Mouse (Mus musculus) liver, embryonic 13.5 days (tissue): ENCODE results near the gene 2610507B11Rik. TPM values are rescaled to one million over a fixed set of nuclear protein-coding genes. Genes with fewer than 3 reads are reported as not detected.
A peak's percentile ranks its signal among the peaks of the same experiment; 100 is the strongest.

Experiments used
- ATAC-seq: fragments of 200-750 bp; cut with Nextera tagmentation; 2 replicates; pipeline ENCODE4 v1.8.0; 2017; ENCODE audit warnings: low read depth, mild to moderate bottlenecking, moderate number of reproducible peaks, moderate library complexity
- DNase-seq: peaks from one replicate; pipeline ENCODE4 v3.0.0; 2022
- H3K27ac ChIP-seq: fragments of 300-500 bp; sonication (generic); 2 replicates; pipeline ENCODE4 v1.5.1; 2015; ENCODE audit warnings: moderate library complexity, mild to moderate bottlenecking, inconsistent platforms
- H3K27me3 ChIP-seq: fragments of 300-500 bp; sonication (generic); 2 replicates; pipeline ENCODE4 v1.6.1; 2015; ENCODE audit warnings: mild to moderate bottlenecking, inconsistent platforms
- H3K36me3 ChIP-seq: fragments of 300-500 bp; sonication (generic); 2 replicates; pipeline ENCODE4 v1.6.1; 2015; ENCODE audit warnings: mild to moderate bottlenecking, inconsistent platforms
- H3K4me1 ChIP-seq: fragments of 300-500 bp; sonication (generic); replicated peaks from 2 replicates; pipeline ENCODE4 v1.6.1; 2015; ENCODE audit warnings: inconsistent platforms
- H3K4me2 ChIP-seq: fragments of 300-500 bp; sonication (generic); 2 replicates; pipeline ENCODE4 v1.6.1; 2015; ENCODE audit warnings: inconsistent platforms, mild to moderate bottlenecking, moderate library complexity
- H3K4me3 ChIP-seq: fragments of 300-500 bp; sonication (generic); replicated peaks from 2 replicates; pipeline ENCODE4 v1.5.1; 2015; ENCODE audit warnings: mild to moderate bottlenecking, inconsistent platforms
- H3K9ac ChIP-seq: fragments of 300-500 bp; sonication (generic); 2 replicates; pipeline ENCODE4 v1.6.1; 2015; ENCODE audit warnings: mild to moderate bottlenecking, inconsistent platforms
- H3K9me3 ChIP-seq: fragments of 300-500 bp; sonication (generic); replicated peaks from 2 replicates; pipeline ENCODE4 v1.6.1; 2016; ENCODE audit warnings: inconsistent platforms
- WGBS: fragments of 180-500 bp; shearing (Covaris S2); methylation state at CpG from one replicate; pipeline ENCODE4 v1.1.7; 2015; ENCODE audit not compliant: insufficient replicate concordance; 5-methylcytosine and 5-hydroxymethylcytosine counted together
- polyA plus RNA-seq: library from polyadenylated mRNA; unstranded; fragments of >200 nt; fragmentation: Nextera tagmentation; extraction: Ambion mirVana; gene quantifications from 2 replicates; pipeline ENCODE4 v1.2.1, GENCODE M21; 2015

Gene 2610507B11Rik
- polyA plus RNA-seq, 1 experiment from 2014 or later: 33.6 TPM

- WGBS: 82% methylated on average over 6 of the region's 6 CpGs
- DNase-seq (no peak), ATAC-seq (no peak)
- Histone ChIP-seq H3K4me3 (no peak overlapping the region), H3K27me3 (no peaks in the 10 kb centered on the region), H3K27ac (no peak overlapping the region), H3K4me1 (no peaks in the 10 kb centered on the region), H3K9me3 (no peaks in the 10 kb centered on the region), H3K9ac (no peak overlapping the region), H3K4me2 (no peak overlapping the region), H3K36me3 (peaks cover 31% of the 10 kb centered on the region)
These were observed 33.0 kb downstream of the 2610507B11Rik start for GRCm38 (mm10) chr11:78294585-78294984.

GRCm38 (mm10) chr11:78300917-78301316 lies 39.4 kb downstream of the 2610507B11Rik start:
- WGBS: 74% methylated on average over 7 of the region's 7 CpGs
- peak overlapping the region; percentile 94 for H3K9ac ChIP-seq
- ATAC-seq (no peak), DNase-seq (no peak)
- peak overlapping the region; percentile 52 for H3K27ac ChIP-seq
- H3K4me1 ChIP-seq: peaks cover 40% of the 10 kb centered on the region
- H3K27me3 ChIP-seq: no peaks in the 10 kb centered on the region
- peaks cover 29% of the 10 kb centered on the region for H3K36me3 ChIP-seq
- H3K4me3 ChIP-seq: peak overlapping the region; percentile 95
- H3K4me2 ChIP-seq: peak overlapping the region; percentile 70
- H3K9me3 ChIP-seq: no peaks in the 10 kb centered on the region

GRCm38 (mm10) chr11:78301357-78302084 lies 40.0 kb downstream of the 2610507B11Rik start, which contains the start of gene Spag5:
Gene Spag5, plus strand, starts transcription at chr11:78301529.
- WGBS: under 1% methylated on average over 49 of the region's 49 CpGs
- H3K36me3 ChIP-seq: peaks cover 35% of the 10 kb centered on the region
- DNase-seq: peak; percentile 88
- no peaks in the 10 kb centered on the region for H3K9me3 ChIP-seq
- ATAC-seq: peak; percentile 99
- H3K27me3 ChIP-seq: no peaks in the 10 kb centered on the region
- peak within 1 kb of the TSS; percentile 70 for H3K4me2 ChIP-seq
- H3K27ac ChIP-seq: peak within 1 kb of the TSS; percentile 88
- H3K9ac ChIP-seq: peak within 1 kb of the TSS; percentile 94
- peaks cover 46% of the 10 kb centered on the region for H3K4me1 ChIP-seq
- peak within 1 kb of the TSS; percentile 95 for H3K4me3 ChIP-seq

- H3K36me3 ChIP-seq: peaks cover 71% of the 10 kb centered on the region
- peak overlapping the region; percentile 40 for H3K4me2 ChIP-seq
- ATAC-seq: no peak
- H3K27ac ChIP-seq: no peak overlapping the region
- 87% methylated on average over 4 of the region's 4 CpGs for WGBS
- no peaks in the 10 kb centered on the region for H3K27me3 ChIP-seq
- no peak for DNase-seq
- peak overlapping the region; percentile 7; the same call in 1 of the 2 replicates for H3K9ac ChIP-seq
- peaks cover 55% of the 10 kb centered on the region for H3K4me1 ChIP-seq
- H3K9me3 ChIP-seq: no peaks in the 10 kb centered on the region
- peak overlapping the region; percentile 19 for H3K4me3 ChIP-seq
These were observed 43.7 kb downstream of the 2610507B11Rik start for GRCm38 (mm10) chr11:78305272-78305671.

- DNase-seq (no peak), ATAC-seq (no peak)
- no peaks in the 10 kb centered on the region for H3K9me3 ChIP-seq
- H3K4me3 ChIP-seq: no peak overlapping the region
- no peak overlapping the region for H3K9ac ChIP-seq
- H3K4me2 ChIP-seq: no peak overlapping the region
- peaks cover 15% of the 10 kb centered on the region for H3K4me1 ChIP-seq
- peaks cover 95% of the 10 kb centered on the region for H3K36me3 ChIP-seq
- WGBS: 88% methylated on average over 8 of the region's 8 CpGs
- H3K27ac ChIP-seq: no peak overlapping the region
- H3K27me3 ChIP-seq: no peaks in the 10 kb centered on the region
These were observed 49.4 kb downstream of the 2610507B11Rik start for GRCm38 (mm10) chr11:78310861-78311511.

GRCm38 (mm10) chr11:78313662-78314061 lies 52.1 kb downstream of the 2610507B11Rik start:
- DNase-seq (no peak), ATAC-seq (no peak)
- H3K4me1 ChIP-seq: no peaks in the 10 kb centered on the region
- H3K9ac ChIP-seq: no peak overlapping the region
- no peak overlapping the region for H3K27ac ChIP-seq
- no peak overlapping the region for H3K4me2 ChIP-seq
- H3K9me3 ChIP-seq: no peaks in the 10 kb centered on the region
- no peak overlapping the region for H3K4me3 ChIP-seq
- no peaks in the 10 kb centered on the region for H3K27me3 ChIP-seq
- peaks cover 97% of the 10 kb centered on the region for H3K36me3 ChIP-seq
- WGBS: 94% methylated on average over 2 of the region's 2 CpGs

GRCm38 (mm10) chr11:78318411-78318810 lies 56.9 kb downstream of the 2610507B11Rik start:
- no peak overlapping the region for H3K27ac ChIP-seq
- H3K9ac ChIP-seq: no peak overlapping the region
- no peaks in the 10 kb centered on the region for H3K9me3 ChIP-seq
- H3K4me2 ChIP-seq: no peak overlapping the region
- H3K36me3 ChIP-seq: peaks cover 92% of the 10 kb centered on the region
- ATAC-seq (no peak), DNase-seq (no peak)
- H3K4me1 ChIP-seq: peaks cover 14% of the 10 kb centered on the region
- H3K27me3 ChIP-seq: no peaks in the 10 kb centered on the region
- no peak overlapping the region for H3K4me3 ChIP-seq
- WGBS: 88% methylated on average over 2 of the region's 2 CpGs

- 80% methylated on average over 2 of the region's 2 CpGs for WGBS
- H3K27ac ChIP-seq: peak overlapping the region; percentile 31; the same call in 1 of the 2 replicates
- peak overlapping the region; percentile 45; the same call in 1 of the 2 replicates for H3K4me2 ChIP-seq
- H3K36me3 ChIP-seq: peaks cover 54% of the 10 kb centered on the region
- peaks cover 17% of the 10 kb centered on the region for H3K4me1 ChIP-seq
- no peaks in the 10 kb centered on the region for H3K9me3 ChIP-seq
- no peaks in the 10 kb centered on the region for H3K27me3 ChIP-seq
- ATAC-seq (no peak), DNase-seq (no peak)
- no peak overlapping the region for H3K4me3 ChIP-seq
- H3K9ac ChIP-seq: no peak overlapping the region
These were observed 60.7 kb downstream of the 2610507B11Rik start for GRCm38 (mm10) chr11:78322076-78322831.

- DNase-seq (peak; percentile 85), ATAC-seq (peak; percentile 99)
- Histone ChIP-seq H3K9me3 (no peaks in the 10 kb centered on the region), H3K27me3 (no peaks in the 10 kb centered on the region), H3K4me1 (peaks cover 17% of the 10 kb centered on the region), H3K4me3 (no peak within 1 kb of the TSS), H3K9ac (peak within 1 kb of the TSS; percentile 36; the same call in 1 of the 2 replicates), H3K36me3 (peaks cover 48% of the 10 kb centered on the region), H3K4me2 (peak within 1 kb of the TSS; percentile 45), H3K27ac (peak within 1 kb of the TSS; percentile 31; the same call in 1 of the 2 replicates)
- WGBS: 7% methylated on average over 15 of the region's 15 CpGs
These were observed 61.3 kb downstream of the 2610507B11Rik start, which contains the start of gene Aldoc for GRCm38 (mm10) chr11:78322860-78323259. Gene Aldoc, plus strand, starts transcription at chr11:78322968.

- no peak overlapping the region for H3K4me2 ChIP-seq
These were observed 62.6 kb downstream of the 2610507B11Rik start for GRCm38 (mm10) chr11:78324000-78324785.

More at GRCm38 (mm10) chr11:78324000-78324785, 62.6 kb downstream of the 2610507B11Rik start:
- no peak overlapping the region for H3K27ac ChIP-seq
- peaks cover 24% of the 10 kb centered on the region for H3K4me1 ChIP-seq
- H3K27me3 ChIP-seq: no peaks in the 10 kb centered on the region
- no peak overlapping the region for H3K9ac ChIP-seq
- ATAC-seq (no peak), DNase-seq (no peak)
- no peaks in the 10 kb centered on the region for H3K9me3 ChIP-seq
- 80% methylated on average over 15 of the region's 15 CpGs for WGBS
- no peak overlapping the region for H3K4me3 ChIP-seq
- H3K36me3 ChIP-seq: peaks cover 35% of the 10 kb centered on the region
